Mouse (Mus musculus): ENCODE measurements around the gene Gm10644.

- TF ChIP-seq CTCF (IDR thresholded peaks at IDR 0.05; ENCODE audit: low read depth, low read length) (no peak), POLR2A (IDR thresholded peaks at IDR 0.05; ENCODE audit: borderline replicate concordance, low read depth, low read length) (no peak)
Measured at GRCm38 (mm10) chr8:83997511-83998141, 42.6 kb upstream of the Gm10644 start, which contains the start of gene Samd1.
